Mouse (Mus musculus) spleen, adult 2 months (tissue): ENCODE data around the gene Ctsh. TPM values are rescaled to one million over a fixed set of nuclear protein-coding genes. Genes with fewer than 3 reads are reported as not detected.
"Not testable (repeated sequence)": the region's sequence is repeated elsewhere in the genome, so short reads cannot be mapped to it uniquely, and the experiment has no call there.

Experiments
- DNase-seq, 2 experiments: peaks; one replicate each; pipeline versions ENCODE4 v3.0.0 to v3.0.0-alpha.2; 2012 to 2021; ENCODE audit warnings: low spot score in 2 of 2, low read depth in 1 of 2
- H3K27ac ChIP-seq: fragments of 200-500 bp; 2 replicates; pipeline ENCODE4 v1.5.1; 2012; ENCODE audit warnings: low read length, inconsistent platforms; ENCODE audit not compliant: insufficient read depth
- H3K27me3 ChIP-seq: fragments of 200-500 bp; 2 replicates; pipeline ENCODE4 v1.6.1; 2012; ENCODE audit warnings: mild to moderate bottlenecking, moderate library complexity, low read length, inconsistent platforms; ENCODE audit not compliant: control insufficient read depth, insufficient read depth
- H3K36me3 ChIP-seq: fragments of 200-500 bp; 2 replicates; pipeline ENCODE4 v1.6.1; 2012; ENCODE audit warnings: mild to moderate bottlenecking, low read length, inconsistent platforms; ENCODE audit not compliant: control insufficient read depth, insufficient read depth
- H3K4me1 ChIP-seq: fragments of 200-500 bp; 2 replicates; pipeline ENCODE4 v1.6.1; 2011; ENCODE audit warnings: inconsistent platforms; ENCODE audit not compliant: control insufficient read depth, insufficient read depth, insufficient read length
- H3K4me3 ChIP-seq: fragments of 200-500 bp; 2 replicates; pipeline ENCODE4 v1.5.1; 2011; ENCODE audit warnings: mild to moderate bottlenecking, inconsistent platforms; ENCODE audit not compliant: insufficient read depth, insufficient read length; ENCODE audit errors: extremely low read depth
- CTCF ChIP-seq: fragments of 200-500 bp; IDR thresholded peaks from 2 replicates; pipeline ENCODE4 v1.5.1; 2011; ENCODE audit warnings: mild to moderate bottlenecking, inconsistent platforms; ENCODE audit not compliant: insufficient read depth, insufficient read length, insufficient replicate concordance; ENCODE audit errors: extremely low read depth
- POLR2A ChIP-seq: fragments of 200-500 bp; IDR thresholded peaks from 2 replicates; pipeline ENCODE4 v1.6.1; 2011; ENCODE audit warnings: low read depth, low read length, inconsistent platforms
- WGBS: fragments of 180-500 bp; shearing (Covaris S2); methylation state at CpG from one replicate; pipeline ENCODE4 v1.1.7; 2018; 5-methylcytosine and 5-hydroxymethylcytosine counted together
- polyA plus RNA-seq: library from polyadenylated mRNA; depleted of rRNA; stranded (reverse); fragments of >200 nt; gene quantifications from 2 replicates; pipeline ENCODE4 v1.2.3, GENCODE M21; 2012

Gene Ctsh
- polyA plus RNA-seq, 1 experiment: 65.0 TPM

DNA sequence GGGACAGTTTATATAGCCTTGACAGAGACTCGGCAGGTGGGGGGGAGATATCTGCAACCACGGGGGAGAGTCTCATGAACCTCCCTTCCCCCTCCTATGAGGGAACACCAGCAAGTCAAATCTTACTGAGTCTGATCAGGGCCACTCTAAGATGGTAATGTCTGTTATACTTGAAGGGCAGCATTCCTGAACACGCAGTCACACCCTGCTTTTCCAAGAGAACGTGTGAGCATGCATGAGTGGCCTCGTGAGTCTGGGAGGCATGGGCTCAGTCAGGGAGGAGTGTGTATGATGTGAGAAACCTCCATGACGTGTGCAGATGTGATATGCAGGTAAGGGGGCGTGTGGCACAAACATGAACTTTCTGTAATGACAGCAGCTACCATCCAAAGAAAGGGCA is 15.5 kb downstream of the Ctsh start:
- WGBS: 86% methylated on average over 7 of the region's 7 CpGs
- no peak for TF ChIP-seq POLR2A
- TF ChIP-seq CTCF: no peak
- H3K4me3 ChIP-seq: no peak overlapping the region
- peaks cover 42% of the 10 kb centered on the region for H3K36me3 ChIP-seq
- H3K27me3 ChIP-seq: no peaks in the 10 kb centered on the region
- H3K27ac ChIP-seq: no peak overlapping the region
- no peak for DNase-seq
- H3K4me1 ChIP-seq: no peaks in the 10 kb centered on the region

DNA sequence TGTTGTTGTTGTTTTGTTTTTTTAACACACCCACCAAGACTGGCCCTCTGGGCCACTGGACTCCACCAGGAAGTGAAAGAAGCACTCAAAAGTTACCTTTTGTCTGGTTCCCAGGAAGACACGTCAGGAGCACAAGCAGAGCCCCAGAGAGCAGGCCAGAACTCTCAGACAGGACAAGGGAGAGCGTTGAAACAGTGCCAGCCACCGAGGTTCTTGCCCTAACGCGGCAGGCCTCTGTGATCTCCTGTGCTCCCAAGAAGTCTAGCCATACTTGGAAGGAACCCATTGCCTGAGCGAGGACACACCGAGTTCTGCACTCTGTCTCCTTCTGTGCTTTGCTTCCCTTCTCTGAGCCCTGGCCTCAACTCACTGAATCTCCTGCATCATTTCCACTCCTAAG is 16.2 kb downstream of the Ctsh start:
- H3K27me3 ChIP-seq: no peaks in the 10 kb centered on the region
- H3K4me1 ChIP-seq: no peaks in the 10 kb centered on the region
- no peak overlapping the region for H3K4me3 ChIP-seq
- 83% methylated on average over 7 of the region's 7 CpGs for WGBS
- peaks cover 41% of the 10 kb centered on the region for H3K36me3 ChIP-seq
- no peak for DNase-seq
- H3K27ac ChIP-seq: no peak overlapping the region
- TF ChIP-seq POLR2A (no peak), CTCF (no peak)

DNA sequence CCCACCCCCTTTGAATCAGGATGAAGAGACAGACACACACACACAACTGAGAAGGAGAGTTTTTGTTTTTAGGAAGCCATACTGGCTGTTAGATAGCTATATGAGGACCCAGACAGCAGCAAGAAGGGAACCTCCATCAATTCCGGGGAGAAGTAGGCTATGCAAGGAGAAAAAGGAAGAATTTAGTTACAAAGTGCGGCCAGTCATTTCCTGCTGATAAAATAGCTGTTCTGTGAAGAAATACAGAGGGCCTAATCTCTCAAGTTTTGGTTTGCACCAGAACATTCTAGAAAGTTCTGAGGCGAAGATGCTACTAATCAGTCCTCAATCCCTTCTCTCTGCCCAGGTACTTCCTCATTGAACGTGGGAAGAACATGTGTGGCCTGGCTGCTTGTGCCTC is 21.4 kb downstream of the Ctsh start:
- H3K4me1 ChIP-seq: no peaks in the 10 kb centered on the region
- peaks cover 12% of the 10 kb centered on the region; the same call in 1 of the 2 replicates for H3K36me3 ChIP-seq
- DNase-seq: no peak
- 30% methylated on average over 4 of the region's 4 CpGs for WGBS
- TF ChIP-seq POLR2A (no peak), CTCF (no peak)
- H3K27me3 ChIP-seq: no peaks in the 10 kb centered on the region
- no peak overlapping the region for H3K4me3 ChIP-seq
- H3K27ac ChIP-seq: no peak overlapping the region

DNA sequence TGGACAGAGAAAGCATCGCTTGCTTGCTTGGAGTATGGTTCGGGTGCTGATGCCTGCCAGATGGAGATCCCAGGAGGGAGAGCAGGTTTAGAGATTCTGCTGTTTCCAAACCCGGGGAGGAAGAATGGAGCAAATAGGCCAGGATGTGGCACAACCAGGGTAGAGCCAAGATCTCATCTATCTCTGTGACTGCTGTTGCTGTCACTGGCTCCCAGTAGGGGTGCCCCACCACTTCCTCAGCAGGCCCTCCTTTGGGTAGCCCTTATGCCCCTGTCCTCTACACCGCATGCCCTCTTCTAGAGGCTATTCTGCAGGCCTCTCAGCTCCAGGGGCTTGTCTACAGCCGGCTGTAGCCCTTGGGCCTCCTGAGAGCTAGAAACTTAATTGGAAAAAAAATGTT is 22.2 kb downstream of the Ctsh start:
- whole genome bisulfite sequencing: 81% methylated on average over 5 of the region's 5 CpGs
- Histone ChIP-seq H3K4me1 (no peaks in the 10 kb centered on the region), H3K27ac (no peak overlapping the region), H3K27me3 (no peaks in the 10 kb centered on the region), H3K36me3 (peaks cover 8% of the 10 kb centered on the region; the same call in 1 of the 2 replicates), H3K4me3 (no peak overlapping the region)
- no peak for TF ChIP-seq CTCF
- no peak for TF ChIP-seq POLR2A
- no peak for DNase-seq

DNA sequence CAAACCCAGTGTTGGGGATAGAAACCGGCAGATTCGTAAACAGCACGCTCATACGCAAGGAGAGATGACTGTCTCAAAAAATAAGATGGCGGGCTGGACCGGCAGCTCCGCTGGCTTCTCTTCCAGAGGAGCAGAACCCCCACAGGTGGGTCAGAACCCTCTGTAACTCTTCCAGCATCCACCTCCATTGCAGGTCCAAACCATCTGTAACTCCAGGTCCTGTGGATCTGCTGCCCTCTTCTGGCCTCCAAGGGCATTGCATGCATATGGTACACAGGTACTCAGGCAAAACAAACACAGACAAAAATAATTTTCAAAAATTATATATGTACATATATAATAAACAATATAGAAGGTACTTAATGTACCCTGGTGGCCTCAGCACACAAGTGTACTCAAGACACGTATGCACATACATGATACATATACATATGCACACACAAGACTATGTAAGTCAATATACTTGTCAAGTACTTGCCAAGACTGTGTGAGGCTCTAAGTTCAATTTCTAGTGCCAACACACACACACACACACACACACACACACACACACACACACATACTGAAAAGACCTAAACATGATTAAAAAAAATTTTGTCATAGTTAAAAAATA is 23.0 kb downstream of the Ctsh start:
- TF ChIP-seq CTCF (peak; percentile 88; the same call in 1 of the 2 replicates), POLR2A (no peak)
- Histone ChIP-seq H3K4me1 (no peaks in the 10 kb centered on the region), H3K4me3 (no peak overlapping the region), H3K27me3 (no peaks in the 10 kb centered on the region), H3K27ac (no peak overlapping the region), H3K36me3 (peaks cover 5% of the 10 kb centered on the region; the same call in 1 of the 2 replicates)
- peak; percentile 45 to 78 for DNase-seq
- 87% methylated on average over 8 of the region's 8 CpGs for WGBS

DNA sequence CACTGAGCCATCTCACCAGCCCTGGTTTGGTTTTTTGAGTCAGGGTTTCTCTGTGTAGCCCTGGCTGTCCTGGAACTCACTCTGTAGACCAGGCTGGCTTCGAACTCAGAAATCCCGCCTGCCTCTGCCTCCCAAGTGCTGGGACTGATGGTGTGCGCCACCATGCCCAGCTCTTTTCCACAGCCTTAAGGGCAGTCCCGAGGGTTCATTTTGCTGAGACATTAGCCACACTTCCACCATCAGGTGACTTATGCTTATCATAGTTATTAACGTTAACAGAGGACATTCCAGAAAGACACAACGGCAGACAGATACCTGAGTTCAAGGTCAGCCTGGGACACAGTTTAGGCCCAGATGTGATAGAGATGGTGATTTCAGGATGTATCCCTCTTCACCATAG is 28.0 kb downstream of the Ctsh start:
- H3K4me1 ChIP-seq, DNase-seq, H3K36me3 ChIP-seq, H3K27ac ChIP-seq, H3K27me3 ChIP-seq, H3K4me3 ChIP-seq: not testable (repeated sequence)
- 87% methylated on average over 6 of the region's 6 CpGs for WGBS

DNA sequence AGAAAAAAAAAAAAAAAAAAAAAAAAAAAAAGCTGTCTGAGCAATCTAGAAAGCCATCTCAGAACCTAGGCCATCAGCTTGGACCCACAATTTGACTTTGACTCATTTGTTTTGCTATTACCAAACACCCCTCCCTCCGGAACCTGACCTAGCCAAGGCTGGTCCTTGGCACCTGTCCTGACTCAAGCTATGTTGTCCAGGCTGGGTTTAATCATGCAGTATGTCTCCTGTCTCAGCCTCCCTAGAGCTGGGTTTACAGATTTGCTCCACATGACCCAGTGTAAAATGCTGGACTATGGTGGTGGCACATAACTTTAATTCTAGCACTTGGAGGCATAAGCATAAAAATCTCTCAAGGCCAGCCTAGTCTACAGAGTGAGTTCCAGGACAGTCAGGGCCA is 29.0 kb downstream of the Ctsh start:
- 100% methylated on average over 1 of the region's 1 CpGs for WGBS
- DNase-seq: no peak
- TF ChIP-seq POLR2A: no peak
- TF ChIP-seq CTCF: no peak
- Histone ChIP-seq H3K36me3 (0 out of 2 replicates have a peak, but pooled peaks cover 2% of the 10 kb centered on the region), H3K27me3 (no peaks in the 10 kb centered on the region), H3K27ac (no peak overlapping the region), H3K4me1 (no peaks in the 10 kb centered on the region), H3K4me3 (no peak overlapping the region)
